Mouse (Mus musculus) left cerebral cortex, adult 9 months (tissue): Measurements from ENCODE around the gene Ddx17.

Experiments
- DNase-seq, 2 experiments: peaks; one replicate each; pipeline ENCODE4 v3.0.0; 2022; ENCODE audit warnings: low spot score in 2 of 2

Ddx17 gene

GRCm38 (mm10) chr15:79546410-79547288 lies at the start of gene Ddx17:
Ddx17 (minus strand) TSS chr15:79546741.
- peak; percentile 92 to 98 for DNase-seq

GRCm38 (mm10) chr15:79581581-79581980 lies 35.0 kb upstream of the Ddx17 start:
- DNase-seq: no peak

- DNase-seq: peak; percentile 29 to 52
These were observed 31.3 kb upstream of the Ddx17 start for GRCm38 (mm10) chr15:79577671-79578426.

- DNase-seq: no peak
These were observed 30.4 kb upstream of the Ddx17 start for GRCm38 (mm10) chr15:79576947-79577346.

GRCm38 (mm10) chr15:79575543-79576222 lies 29.1 kb upstream of the Ddx17 start:
- peak in 1 of 2 experiments; percentile 13 for DNase-seq

GRCm38 (mm10) chr15:79562417-79562816 lies 15.9 kb upstream of the Ddx17 start:
- DNase-seq: peak; percentile 66 to 78

- DNase-seq: no peak
These were observed 13.1 kb upstream of the Ddx17 start for GRCm38 (mm10) chr15:79559649-79560048.

- no peak for DNase-seq
These were observed 6.0 kb upstream of the Ddx17 start for GRCm38 (mm10) chr15:79552566-79552965.

GRCm38 (mm10) chr15:79548226-79548625 lies 1.7 kb upstream of the Ddx17 start:
- DNase-seq: no peak

- no peak for DNase-seq
These were observed 814 bp upstream of the Ddx17 start for GRCm38 (mm10) chr15:79547289-79547820.

- DNase-seq: peak in 1 of 2 experiments; percentile 44
These were observed 581 bp downstream of the Ddx17 start for GRCm38 (mm10) chr15:79545921-79546399.

- DNase-seq: no peak
These were observed 1.0 kb downstream of the Ddx17 start for GRCm38 (mm10) chr15:79545496-79545895.

GRCm38 (mm10) chr15:79543968-79544367 lies 2.6 kb downstream of the Ddx17 start:
- no peak for DNase-seq

GRCm38 (mm10) chr15:79533796-79534195 lies 12.7 kb downstream of the Ddx17 start:
- no peak for DNase-seq

GRCm38 (mm10) chr15:79529935-79530334 lies 16.6 kb downstream of the Ddx17 start:
- no peak for DNase-seq

- no peak for DNase-seq
These were observed 18.4 kb downstream of the Ddx17 start for GRCm38 (mm10) chr15:79527991-79528639.

GRCm38 (mm10) chr15:79527192-79527591 lies 19.3 kb downstream of the Ddx17 start:
- no peak for DNase-seq

GRCm38 (mm10) chr15:79525979-79526768 lies 20.4 kb downstream of the Ddx17 start:
- no peak for DNase-seq

GRCm38 (mm10) chr15:79525564-79525963 lies 21.0 kb downstream of the Ddx17 start:
- no peak for DNase-seq
